Comparison of ENCODE assay signal across 8 mouse cellular contexts in the genomic region with DNA sequence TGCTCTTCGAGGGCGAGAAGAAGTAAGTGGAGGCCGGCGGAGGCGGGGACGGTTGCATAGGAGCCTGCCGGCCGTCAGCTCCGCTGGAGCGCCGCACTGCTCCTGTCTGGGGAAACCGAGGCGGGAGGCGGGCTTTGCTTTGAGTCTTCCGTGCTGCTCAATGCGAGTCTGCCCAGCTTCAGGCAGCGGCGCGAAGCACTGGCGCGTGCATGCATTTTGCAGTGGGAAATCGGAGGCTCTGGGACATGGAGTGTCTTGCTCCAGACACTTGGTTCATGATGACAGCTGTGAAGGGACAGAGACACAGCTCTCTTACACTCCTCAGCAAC. TPM values are rescaled to one million over a fixed set of nuclear protein-coding genes. Genes with fewer than 3 reads are reported as not detected.
A peak's percentile ranks its signal among the peaks of the same experiment; 100 is the strongest.
DNase-seq lines count a peak whose midpoint lies in the region; ATAC-seq and TF ChIP-seq lines count a peak whose summit lies in the region.

No protein-coding gene starts in this region.

- H3K9ac ChIP-seq in forebrain, embryonic 13.5 days, result peak overlapping the region; percentile 86
- peak overlapping the region; percentile 88 for H3K9ac ChIP-seq in liver, embryonic 15.5 days

- no peak for TF ChIP-seq CTCF in cerebellum, adult 2 months (IDR thresholded peaks at IDR 0.05; ENCODE audit: borderline replicate concordance, insufficient read depth, low read depth, low read length)
- no peak for TF ChIP-seq CTCF in C2C12 (IDR thresholded peaks at IDR 0.05; ENCODE audit: control insufficient read depth, insufficient read depth, insufficient read length)

- no peak for DNase-seq in cerebellum, adult 2 months
- no peak for DNase-seq in urinary bladder, adult 2 months (ENCODE audit: low spot score)
- DNase-seq in left cerebral cortex, adult 11 months (ENCODE audit: low spot score), result no peak
- no peak for DNase-seq in adrenal gland, adult (ENCODE audit: inconsistent age in 2 of 2, low spot score in 1 of 2)

- ATAC-seq in cerebellum, adult (ENCODE audit: insufficient number of reproducible peaks, low FRiP score, low TSS enrichment), result no peak; the same call in 1 of the 2 replicates
- peak; percentile 79 for ATAC-seq in forebrain, embryonic 13.5 days
- ATAC-seq in liver, embryonic 15.5 days (ENCODE audit: insufficient read depth), result peak; percentile 77

- no peaks in the 10 kb centered on the region for H3K27me3 ChIP-seq in cerebellum, adult 2 months (ENCODE audit: control insufficient read depth, insufficient read depth, low read length)
- H3K27me3 ChIP-seq in C2C12 (ENCODE audit: control insufficient read depth, insufficient read depth, insufficient read length), result no peaks in the 10 kb centered on the region
- no peaks in the 10 kb centered on the region for H3K27me3 ChIP-seq in forebrain, embryonic 13.5 days
- H3K27me3 ChIP-seq in liver, embryonic 15.5 days, result no peaks in the 10 kb centered on the region

- H3K36me3 ChIP-seq in C2C12 (ENCODE audit: control insufficient read depth, insufficient read depth), result peaks cover 24% of the 10 kb centered on the region
- peaks cover 27% of the 10 kb centered on the region for H3K36me3 ChIP-seq in forebrain, embryonic 13.5 days (ENCODE audit: poor library complexity, severe bottlenecking)
- peaks cover 33% of the 10 kb centered on the region for H3K36me3 ChIP-seq in liver, embryonic 15.5 days (replicated peaks)

- no peak for TF ChIP-seq POLR2A in cerebellum, adult 2 months (IDR thresholded peaks at IDR 0.05; ENCODE audit: borderline replicate concordance, insufficient read depth, low read length)

- peaks cover 6% of the 10 kb centered on the region; the same call in 1 of the 2 replicates for H3K4me1 ChIP-seq in cerebellum, adult 2 months (ENCODE audit: control insufficient read depth, insufficient read depth, low read length)
- H3K4me1 ChIP-seq in forebrain, embryonic 13.5 days, result peaks cover 22% of the 10 kb centered on the region
- peaks cover 33% of the 10 kb centered on the region for H3K4me1 ChIP-seq in liver, embryonic 15.5 days (replicated peaks)

- peak overlapping the region; percentile 54; the same call in 1 of the 2 replicates for H3K27ac ChIP-seq in cerebellum, adult 2 months (ENCODE audit: insufficient read depth, low read length)
- no peak overlapping the region; the same call in 1 of the 2 replicates for H3K27ac ChIP-seq in forebrain, embryonic 13.5 days
- peak overlapping the region; percentile 80 for H3K27ac ChIP-seq in liver, embryonic 15.5 days (replicated peaks)

- H3ac ChIP-seq in C2C12 (ENCODE audit: control insufficient read depth, insufficient read length, low read depth), result peak overlapping the region; percentile 53

- H3K79me3 ChIP-seq in C2C12 (ENCODE audit: low read depth), result peaks cover 27% of the 10 kb centered on the region

- H3K4me2 ChIP-seq in forebrain, embryonic 13.5 days, result peak overlapping the region; percentile 88
- peak overlapping the region; percentile 95 for H3K4me2 ChIP-seq in liver, embryonic 15.5 days

- H3K4me3 ChIP-seq in cerebellum, adult 2 months (replicated peaks; ENCODE audit: insufficient read depth, low read depth, low read length), result peak overlapping the region; percentile 88
- H3K4me3 ChIP-seq in C2C12 (ENCODE audit: insufficient read depth, poor library complexity, severe bottlenecking), result peak overlapping the region; percentile 87
- H3K4me3 ChIP-seq in forebrain, embryonic 13.5 days, result peak overlapping the region; percentile 75
- peak overlapping the region; percentile 88 for H3K4me3 ChIP-seq in liver, embryonic 15.5 days (replicated peaks)

- no peaks in the 10 kb centered on the region for H3K9me3 ChIP-seq in forebrain, embryonic 13.5 days (replicated peaks)
- no peaks in the 10 kb centered on the region for H3K9me3 ChIP-seq in liver, embryonic 15.5 days (replicated peaks)

- WGBS in cerebellum, adult 2 months, result 0% methylated on average over 22 of the region's 22 CpGs
- under 1% methylated on average over 22 of the region's 22 CpGs for WGBS in forebrain, embryonic 13.5 days
- 0% methylated on average over 22 of the region's 22 CpGs for WGBS in liver, embryonic 15.5 days (ENCODE audit: insufficient replicate concordance)

- peaks cover 44% of the 10 kb centered on the region for H3K79me2 ChIP-seq in C2C12 (ENCODE audit: control insufficient read depth, insufficient read depth)

TF ChIP-seq in C2C12, 6 proteins besides CTCF, POLR2A, EP300 and RAD21:
- TF ChIP-seq CEBPB (IDR thresholded peaks at IDR 0.05; ENCODE audit: low read depth), result no peak

RNA-seq across cellular contexts. Expression of a gene that starts 0.3 kb away (rescaled TPM):
- 121 and 123 TPM in 2 replicates for polyA plus RNA-seq in cerebellum, adult 2 months (2012; rRNA removed)
- polyA plus RNA-seq in C2C12 (2012; fragmentation: generic; extraction: Trizol), result 206 TPM
- 282 and 287 TPM in 2 replicates for polyA plus RNA-seq in forebrain, embryonic 13.5 days (2015; fragmentation: Nextera tagmentation; extraction: Ambion mirVana)
- polyA plus RNA-seq in liver, embryonic 15.5 days (2015; fragmentation: Nextera tagmentation; extraction: Ambion mirVana), result 111 and 129 TPM in 2 replicates
- polyA plus RNA-seq in urinary bladder, adult 2 months (2012; rRNA removed), result 104 and 141 TPM in 2 replicates

RNA-seq across cellular contexts. Expression of a gene that starts 19.1 kb away (rescaled TPM):
- 21.5 and 23.7 TPM in 2 replicates for polyA plus RNA-seq in cerebellum, adult 2 months (2012; rRNA removed)
- polyA plus RNA-seq in C2C12 (2012; fragmentation: generic; extraction: Trizol), result 52.1 TPM
- 43.2 and 45.2 TPM in 2 replicates for polyA plus RNA-seq in forebrain, embryonic 13.5 days (2015; fragmentation: Nextera tagmentation; extraction: Ambion mirVana)
- polyA plus RNA-seq in liver, embryonic 15.5 days (2015; fragmentation: Nextera tagmentation; extraction: Ambion mirVana), result 34.1 and 37.2 TPM in 2 replicates
- polyA plus RNA-seq in urinary bladder, adult 2 months (2012; rRNA removed), result 20.5 and 22.6 TPM in 2 replicates

RNA-seq across cellular contexts. Expression of a gene that starts 19.2 kb away (rescaled TPM):
- 15.7 and 17.2 TPM in 2 replicates for polyA plus RNA-seq in cerebellum, adult 2 months (2012; rRNA removed)
- polyA plus RNA-seq in C2C12 (2012; fragmentation: generic; extraction: Trizol), result 7.0 TPM
- polyA plus RNA-seq in forebrain, embryonic 13.5 days (2015; fragmentation: Nextera tagmentation; extraction: Ambion mirVana), result 18.4 and 22.8 TPM in 2 replicates
- polyA plus RNA-seq in liver, embryonic 15.5 days (2015; fragmentation: Nextera tagmentation; extraction: Ambion mirVana), result 12.0 and 15.1 TPM in 2 replicates
- polyA plus RNA-seq in urinary bladder, adult 2 months (2012; rRNA removed), result 11.2 and 11.3 TPM in 2 replicates

RNA-seq across cellular contexts. Expression of a gene that starts 33.0 kb away (rescaled TPM):
- 32.7 and 32.9 TPM in 2 replicates for polyA plus RNA-seq in cerebellum, adult 2 months (2012; rRNA removed)
- 37.6 TPM for polyA plus RNA-seq in C2C12 (2012; fragmentation: generic; extraction: Trizol)
- 5.1 and 7.8 TPM in 2 replicates for polyA plus RNA-seq in forebrain, embryonic 13.5 days (2015; fragmentation: Nextera tagmentation; extraction: Ambion mirVana)
- 2.1 and 2.2 TPM in 2 replicates for polyA plus RNA-seq in liver, embryonic 15.5 days (2015; fragmentation: Nextera tagmentation; extraction: Ambion mirVana)
- 10.6 and 16.6 TPM in 2 replicates for polyA plus RNA-seq in urinary bladder, adult 2 months (2012; rRNA removed)

RNA-seq across cellular contexts. Expression of a gene that starts 53.8 kb away (rescaled TPM):
- 64.9 and 66.9 TPM in 2 replicates for polyA plus RNA-seq in cerebellum, adult 2 months (2012; rRNA removed)
- 37.8 TPM for polyA plus RNA-seq in C2C12 (2012; fragmentation: generic; extraction: Trizol)
- polyA plus RNA-seq in forebrain, embryonic 13.5 days (2015; fragmentation: Nextera tagmentation; extraction: Ambion mirVana), result 17.4 and 21.9 TPM in 2 replicates
- 3.4 and 4.4 TPM in 2 replicates for polyA plus RNA-seq in liver, embryonic 15.5 days (2015; fragmentation: Nextera tagmentation; extraction: Ambion mirVana)
- polyA plus RNA-seq in urinary bladder, adult 2 months (2012; rRNA removed), result 9.8 and 10.8 TPM in 2 replicates
